Mouse (Mus musculus) heart, adult 9 months (tissue): ENCODE measurements around the gene Inka1.

ENCODE experiments used
- DNase-seq, 2 experiments: peaks; one replicate each; pipeline ENCODE4 v3.0.0; 2022; ENCODE audit warnings: low spot score in 2 of 2

Gene Inka1

DNA sequence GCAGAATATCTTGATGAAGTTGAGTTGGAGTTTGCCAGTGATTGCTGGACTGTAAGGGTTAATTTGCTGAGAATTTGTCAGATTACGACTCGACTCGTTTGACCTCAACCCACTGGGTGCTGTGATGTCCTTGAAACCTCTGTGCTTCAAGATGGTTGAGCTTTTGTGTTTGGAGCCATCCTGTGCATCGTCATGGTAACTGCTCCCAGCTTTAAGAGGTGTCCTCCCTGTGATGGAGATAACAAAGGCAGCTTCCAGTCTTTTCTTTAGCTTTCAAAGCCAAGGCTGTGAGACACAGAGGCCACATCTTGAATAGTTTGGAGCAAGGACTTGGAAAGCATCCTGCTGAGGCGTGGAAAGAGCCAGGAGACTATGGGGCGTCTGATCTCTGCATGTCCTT is 28.5 kb downstream of the Inka1 start:
- DNase-seq = no peak

GRCm38 (mm10) chr9:107955613-107956289 is 29.9 kb downstream of the Inka1 start:
- DNase-seq = no peak

GRCm38 (mm10) chr9:107950460-107951355 is 35.0 kb downstream of the Inka1 start:
- peak; percentile 89 to 92 for DNase-seq

DNA sequence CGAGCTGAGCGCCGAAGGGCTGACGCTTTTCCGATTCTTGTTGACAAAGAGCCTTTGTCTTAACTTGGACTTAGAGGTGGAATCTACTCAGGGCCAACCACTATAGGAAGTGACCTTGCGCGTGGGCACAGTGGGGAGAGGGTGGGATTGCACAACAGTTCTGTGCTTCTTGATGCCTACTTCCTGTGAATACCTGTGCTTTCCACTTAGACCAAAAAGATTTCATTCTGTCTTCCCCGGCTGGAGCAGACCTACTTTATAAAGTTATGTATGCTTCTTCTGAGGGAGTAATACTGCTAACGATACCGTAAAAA is 35.8 kb downstream of the Inka1 start, which contains the start of gene Traip:
Gene Traip, plus strand, starts transcription at position 215 of the 314 bp plus-strand sequence.
- DNase-seq = no peak

DNA sequence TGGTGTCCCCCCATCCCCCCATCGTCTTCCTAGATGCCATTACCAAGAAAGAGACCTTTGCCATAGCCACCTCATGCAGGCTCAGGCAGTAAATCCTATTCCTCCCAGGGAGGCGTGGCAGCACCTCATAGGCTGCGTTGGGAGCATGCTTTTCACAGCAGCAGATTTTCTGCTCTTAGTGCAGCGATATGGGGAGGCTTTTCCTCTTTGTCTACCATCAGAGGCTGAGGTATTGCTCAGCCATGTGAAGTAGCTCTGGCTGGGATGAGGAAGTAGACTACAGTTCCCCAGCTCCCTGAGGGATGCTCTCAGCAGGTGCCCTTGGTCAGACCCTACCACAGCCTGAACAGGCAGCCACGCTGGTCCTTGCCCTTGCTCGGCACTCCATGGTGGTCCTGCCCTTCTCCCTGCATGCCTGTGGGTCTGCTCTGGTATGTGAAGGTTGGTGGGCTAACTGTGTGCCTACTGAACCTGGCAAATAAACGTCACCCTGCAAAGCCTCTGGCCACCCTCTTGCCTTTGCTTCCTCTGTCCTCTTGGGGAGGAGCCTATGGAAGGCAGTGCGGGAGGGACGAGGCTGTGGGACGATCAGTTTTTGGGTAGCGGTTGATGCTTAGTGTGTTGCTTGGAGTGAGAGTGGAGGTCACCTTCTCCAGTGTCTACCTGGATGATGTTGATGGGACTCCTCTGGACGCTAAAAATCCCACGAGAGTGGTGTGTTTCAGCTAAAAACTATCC is 36.3 kb downstream of the Inka1 start:
- no peak for DNase-seq

DNA sequence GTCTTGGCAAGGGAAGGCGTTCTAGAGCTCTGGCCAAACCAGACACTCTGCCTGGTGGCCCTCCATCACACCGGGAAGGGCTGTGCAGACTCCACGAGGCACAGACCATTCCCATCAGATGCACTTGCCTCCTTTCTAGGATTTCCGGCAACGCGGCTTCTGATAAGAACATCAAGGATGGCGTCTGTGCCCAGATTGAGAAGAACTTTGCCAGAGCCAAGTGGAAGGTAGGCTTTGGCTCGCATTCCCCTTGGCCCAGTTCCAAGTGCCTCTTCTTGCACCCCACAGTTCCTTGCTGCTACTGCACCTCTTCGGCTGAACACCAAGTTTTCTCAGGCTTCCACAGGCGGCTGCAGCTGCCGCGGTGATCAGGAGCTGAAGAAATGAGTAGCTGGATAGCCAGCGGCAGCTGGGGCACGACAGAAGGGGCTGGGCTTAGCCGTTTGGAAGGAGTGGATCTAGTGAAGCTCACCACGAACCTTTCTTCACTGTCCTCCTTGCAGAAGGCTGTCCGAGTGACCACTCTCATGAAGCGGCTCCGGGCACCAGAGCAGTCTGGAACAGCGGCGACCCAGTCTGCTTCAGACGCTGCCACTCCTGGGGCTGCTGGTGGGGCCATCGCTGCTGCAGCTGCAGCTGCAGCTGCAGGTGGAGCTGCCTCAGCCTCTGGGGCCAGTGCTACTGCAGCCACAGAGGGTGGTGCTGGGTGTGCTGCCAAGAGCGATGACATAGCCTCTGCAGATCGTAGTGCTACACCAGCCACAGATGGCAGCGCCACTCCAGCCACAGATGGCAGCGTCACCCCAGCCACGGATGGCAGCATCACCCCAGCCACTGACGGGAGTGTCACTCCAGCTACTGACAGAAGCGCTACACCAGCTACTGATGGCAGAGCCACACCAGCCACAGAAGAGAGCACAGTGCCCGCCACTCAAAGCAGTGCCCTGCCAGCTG is 38.2 kb downstream of the Inka1 start:
- no peak for DNase-seq

DNA sequence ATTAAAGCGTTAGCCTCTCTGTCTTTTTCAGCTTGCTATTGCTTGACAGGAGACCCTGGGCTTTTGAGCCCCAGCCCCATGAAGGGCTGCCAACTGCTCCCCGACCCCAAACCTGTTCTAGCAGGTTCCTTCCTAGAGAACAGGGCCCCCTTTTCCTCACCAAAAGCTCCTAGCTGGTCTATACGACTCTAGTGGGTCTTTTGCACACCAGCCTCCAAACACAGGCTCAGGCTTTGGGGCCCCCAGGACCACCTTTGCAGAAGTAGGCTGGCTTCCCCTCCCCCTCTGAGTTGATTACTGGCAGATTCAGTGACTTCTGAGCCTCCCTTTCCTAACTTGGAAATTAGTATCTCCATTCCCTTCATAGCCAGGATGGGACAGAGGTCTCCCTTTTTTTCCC is 48.8 kb downstream of the Inka1 start:
- no peak for DNase-seq

DNA sequence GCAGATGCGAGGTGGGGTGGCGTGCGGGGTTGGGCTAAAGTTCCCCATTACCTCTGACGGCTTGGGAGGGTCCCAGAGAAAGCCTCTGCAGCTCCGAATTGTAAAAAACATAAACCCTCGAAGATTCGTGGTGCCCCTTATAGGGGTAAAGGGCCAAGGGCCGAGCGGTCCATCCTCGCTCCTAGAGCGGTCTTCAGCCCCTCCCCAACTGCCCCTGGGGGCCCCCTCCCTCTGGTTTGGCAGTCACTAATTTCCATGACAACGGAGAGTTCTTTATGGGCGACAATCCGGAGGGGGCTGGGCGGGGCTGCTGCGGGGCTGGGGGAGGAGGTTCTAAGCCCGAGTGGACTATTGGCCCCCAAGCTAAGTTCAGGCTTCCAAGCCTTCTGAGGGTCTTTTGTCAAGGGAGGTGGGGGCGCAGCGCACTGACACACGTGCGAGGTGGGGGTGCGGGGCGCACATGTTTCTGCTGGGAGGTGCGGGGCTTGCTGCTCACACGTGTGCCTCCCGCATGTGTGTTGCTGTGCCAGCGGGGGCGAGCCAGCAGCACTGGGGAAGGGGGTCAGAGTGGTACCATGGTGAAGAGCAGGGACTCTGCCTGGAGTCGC is 49.4 kb downstream of the Inka1 start:
- no peak for DNase-seq

DNA sequence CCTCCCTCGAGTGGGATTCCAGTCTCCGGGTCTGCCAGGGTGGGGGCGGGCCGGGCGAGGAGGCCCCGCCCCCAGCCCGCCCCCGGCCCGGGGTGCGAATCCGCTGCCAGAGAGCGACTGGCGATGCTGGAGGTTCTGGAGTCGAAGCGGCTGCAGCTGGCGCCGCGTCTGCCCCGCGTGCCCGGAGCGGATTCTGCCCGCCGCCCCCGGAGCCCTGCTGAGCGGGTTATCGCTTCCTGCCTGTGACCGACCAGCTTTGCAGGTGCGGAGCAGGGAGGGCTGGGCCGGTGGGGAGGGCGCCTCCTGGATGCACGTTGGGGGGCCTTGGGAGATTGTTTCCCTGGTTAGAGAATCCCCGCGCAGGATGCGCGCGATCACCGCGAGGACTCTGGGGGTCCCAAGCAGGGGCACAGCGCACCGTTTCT is 49.9 kb downstream of the Inka1 start:
- DNase-seq = no peak

DNA sequence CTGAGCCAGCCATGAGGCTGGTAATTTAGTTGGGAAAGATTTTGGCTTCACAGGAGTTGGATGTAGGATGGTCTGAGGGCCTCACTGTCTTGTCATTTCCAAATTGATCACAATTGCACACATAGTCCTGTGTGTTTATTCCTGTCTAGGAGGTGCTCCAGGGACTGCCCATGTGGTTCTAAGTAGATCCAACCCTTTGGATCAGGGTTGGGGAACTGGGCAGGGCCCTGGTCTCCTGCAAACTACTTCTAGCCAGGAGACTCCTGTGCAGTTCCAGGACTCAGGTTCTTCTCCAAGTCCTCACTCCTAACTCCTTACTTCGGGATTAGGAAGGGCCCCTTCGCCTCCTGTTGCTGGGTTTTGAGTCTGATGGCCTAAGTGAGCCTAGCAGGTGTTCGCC is 50.3 kb downstream of the Inka1 start, which contains the start of gene Camkv:
Gene Camkv, plus strand, starts transcription at position 301 of the 400 bp plus-strand sequence.
- DNase-seq = no peak
